Mouse (Mus musculus) brown adipose tissue, adult 24 weeks (tissue): Measurements from ENCODE around the gene D430041D05Rik. TPM values are rescaled to one million over a fixed set of nuclear protein-coding genes. Genes with fewer than 3 reads are reported as not detected.
A peak's percentile ranks its signal among the peaks of the same experiment; 100 is the strongest.
"Not testable (repeated sequence)": the region's sequence is repeated elsewhere in the genome, so short reads cannot be mapped to it uniquely, and the experiment has no call there.

Experiments
- H3K27ac ChIP-seq: fragments of 200-500 bp; replicated peaks from 2 replicates; pipeline ENCODE4 v1.5.1; 2012; ENCODE audit warnings: low read depth, mild to moderate bottlenecking, low read length
- H3K4me1 ChIP-seq: fragments of 200-500 bp; 2 replicates; pipeline ENCODE4 v1.6.1; 2012; ENCODE audit warnings: low read length, mixed read lengths; ENCODE audit not compliant: control insufficient read depth, insufficient read depth, insufficient read length
- H3K4me3 ChIP-seq: fragments of 200-500 bp; 2 replicates; pipeline ENCODE4 v1.5.1; 2012; ENCODE audit warnings: low read depth, mild to moderate bottlenecking, low read length, moderate library complexity; ENCODE audit not compliant: insufficient read depth
- polyA plus RNA-seq: library from polyadenylated mRNA; stranded (reverse); fragments of >200 nt; gene quantifications from 2 replicates; pipeline ENCODE4 v1.2.4, GENCODE M21; 2012; ENCODE audit not compliant: missing spikeins, insufficient read depth, insufficient read length

D430041D05Rik gene
- polyA plus RNA-seq, 1 experiment, result 0.12 TPM

DNA sequence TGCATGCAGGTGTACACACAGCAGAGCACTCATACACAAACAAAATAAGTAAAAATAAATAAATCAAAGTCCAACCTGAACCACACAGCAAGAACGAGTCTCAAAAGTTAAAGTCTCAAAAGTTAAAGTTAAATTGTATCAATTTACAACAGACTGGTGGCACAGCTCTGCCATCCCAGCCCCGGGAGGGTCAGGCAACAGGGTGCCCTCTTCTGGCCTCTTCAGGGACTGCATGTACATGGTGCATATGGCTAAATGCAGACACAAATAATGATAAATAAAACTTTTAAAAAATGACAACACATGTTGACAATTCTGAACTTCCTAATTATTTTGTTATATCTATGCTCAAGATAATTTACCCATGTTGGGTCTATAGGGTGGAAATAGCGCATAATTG lies 279.8 kb downstream of the D430041D05Rik start:
- Histone ChIP-seq H3K4me3 (no peak overlapping the region), H3K4me1 (no peaks in the 10 kb centered on the region), H3K27ac (no peak overlapping the region)

DNA sequence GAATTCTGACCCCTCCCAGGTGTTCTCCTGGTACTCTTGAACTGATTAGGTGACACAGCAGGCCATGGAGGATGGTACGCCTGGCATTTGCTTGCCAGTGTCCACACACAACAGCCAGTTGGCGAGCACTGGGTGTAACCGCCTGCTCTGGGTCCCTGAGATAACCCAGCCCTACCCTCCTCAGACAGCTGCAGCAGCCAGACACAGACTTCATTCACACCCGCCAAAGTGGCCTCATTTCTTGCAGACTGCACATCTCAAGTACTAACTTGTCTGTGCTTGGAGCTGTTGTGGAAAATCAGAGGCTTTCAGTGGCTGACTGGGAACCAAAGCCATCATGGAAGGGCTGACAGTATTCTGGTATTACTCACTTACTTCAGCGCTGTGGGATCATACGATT lies 280.6 kb downstream of the D430041D05Rik start:
- Histone ChIP-seq H3K4me3 (peak overlapping the region; percentile 36; the same call in 1 of the 2 replicates), H3K4me1 (no peaks in the 10 kb centered on the region), H3K27ac (peak overlapping the region; percentile 90)

DNA sequence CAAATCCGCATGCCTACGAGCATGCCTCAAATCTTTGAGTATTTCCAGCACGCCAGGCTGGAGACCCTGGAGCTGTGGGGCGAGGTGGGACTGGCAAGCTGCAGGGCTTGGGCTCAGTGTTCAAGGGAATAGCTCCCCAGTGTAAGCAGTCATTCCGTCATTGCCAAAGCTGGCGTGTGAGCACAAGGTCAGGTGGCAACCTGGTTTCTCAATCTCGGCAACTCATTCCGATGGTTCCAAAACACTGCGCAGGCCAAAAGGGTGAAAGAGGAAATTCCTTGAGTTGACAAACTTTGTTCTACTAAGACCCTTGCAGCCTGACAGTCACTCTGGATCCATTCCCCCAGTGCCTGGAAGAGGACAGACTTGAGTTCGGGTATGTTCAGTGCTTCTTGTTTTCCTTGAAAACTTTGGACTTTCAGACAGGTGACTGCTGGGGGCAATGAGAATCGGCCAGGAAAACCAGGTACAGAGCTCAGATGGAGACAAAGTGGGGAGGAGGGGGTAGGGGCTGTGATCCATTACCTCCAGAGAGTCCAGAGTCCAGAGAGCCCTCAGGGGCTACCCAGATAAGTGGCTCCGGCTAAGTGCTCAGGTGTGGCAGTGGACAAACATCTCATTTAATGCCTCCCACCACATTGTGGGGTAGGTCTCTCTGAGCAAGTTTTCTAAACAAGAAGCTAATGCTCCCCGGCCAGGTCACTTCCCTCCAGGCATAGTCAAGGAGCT lies 281.8 kb downstream of the D430041D05Rik start:
- H3K27ac ChIP-seq, result peak overlapping the region; percentile 90

DNA sequence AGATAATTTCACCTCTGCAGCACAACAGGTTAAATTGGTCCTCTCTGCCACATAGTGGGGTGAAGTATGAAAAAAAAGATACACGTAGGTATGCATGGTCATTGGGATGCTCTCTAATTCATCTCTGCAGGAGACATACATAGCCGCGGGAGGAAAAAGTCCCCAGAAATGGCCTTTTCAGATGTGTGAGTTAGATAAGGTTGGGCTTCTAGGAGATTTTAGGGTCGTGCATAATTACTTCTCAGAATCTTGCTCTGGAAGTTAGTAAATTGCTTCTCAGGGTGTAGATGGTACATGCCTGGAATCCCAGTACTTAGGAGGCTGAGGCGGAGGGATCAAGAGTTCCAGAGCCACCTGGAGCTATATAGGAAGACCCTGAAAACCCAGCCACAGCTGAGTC lies 286.7 kb downstream of the D430041D05Rik start:
- Histone ChIP-seq H3K4me3 (no peak overlapping the region), H3K4me1 (peaks cover 11% of the 10 kb centered on the region), H3K27ac (no peak overlapping the region)

More for the DNA sequence above, 281.8 kb downstream of the D430041D05Rik start:
- Histone ChIP-seq H3K4me3 (peak overlapping the region; percentile 36), H3K4me1 (no peaks in the 10 kb centered on the region; the same call in 1 of the 2 replicates)

DNA sequence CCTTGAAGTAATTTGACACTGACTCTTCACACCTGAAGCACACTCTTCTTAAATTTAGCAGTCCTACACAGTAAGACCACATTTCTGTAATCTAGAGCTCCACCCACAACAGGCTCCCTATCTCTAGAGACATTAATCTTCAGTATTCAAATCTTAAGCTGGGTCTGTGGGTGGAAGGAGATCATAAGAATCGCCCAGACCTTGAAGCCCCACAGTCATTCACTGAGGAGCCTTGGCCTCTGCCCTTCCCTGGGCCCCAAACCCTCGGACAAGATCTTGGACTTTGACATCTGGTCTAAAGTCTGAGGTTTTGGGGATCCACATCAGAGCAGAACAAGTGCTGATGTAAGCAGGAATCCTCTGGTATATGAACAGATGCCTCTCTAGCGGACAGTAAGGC lies 287.3 kb downstream of the D430041D05Rik start:
- peak overlapping the region; percentile 69; the same call in 1 of the 2 replicates for H3K4me3 ChIP-seq
- H3K4me1 ChIP-seq, result peaks cover 11% of the 10 kb centered on the region
- peak overlapping the region; percentile 88 for H3K27ac ChIP-seq

DNA sequence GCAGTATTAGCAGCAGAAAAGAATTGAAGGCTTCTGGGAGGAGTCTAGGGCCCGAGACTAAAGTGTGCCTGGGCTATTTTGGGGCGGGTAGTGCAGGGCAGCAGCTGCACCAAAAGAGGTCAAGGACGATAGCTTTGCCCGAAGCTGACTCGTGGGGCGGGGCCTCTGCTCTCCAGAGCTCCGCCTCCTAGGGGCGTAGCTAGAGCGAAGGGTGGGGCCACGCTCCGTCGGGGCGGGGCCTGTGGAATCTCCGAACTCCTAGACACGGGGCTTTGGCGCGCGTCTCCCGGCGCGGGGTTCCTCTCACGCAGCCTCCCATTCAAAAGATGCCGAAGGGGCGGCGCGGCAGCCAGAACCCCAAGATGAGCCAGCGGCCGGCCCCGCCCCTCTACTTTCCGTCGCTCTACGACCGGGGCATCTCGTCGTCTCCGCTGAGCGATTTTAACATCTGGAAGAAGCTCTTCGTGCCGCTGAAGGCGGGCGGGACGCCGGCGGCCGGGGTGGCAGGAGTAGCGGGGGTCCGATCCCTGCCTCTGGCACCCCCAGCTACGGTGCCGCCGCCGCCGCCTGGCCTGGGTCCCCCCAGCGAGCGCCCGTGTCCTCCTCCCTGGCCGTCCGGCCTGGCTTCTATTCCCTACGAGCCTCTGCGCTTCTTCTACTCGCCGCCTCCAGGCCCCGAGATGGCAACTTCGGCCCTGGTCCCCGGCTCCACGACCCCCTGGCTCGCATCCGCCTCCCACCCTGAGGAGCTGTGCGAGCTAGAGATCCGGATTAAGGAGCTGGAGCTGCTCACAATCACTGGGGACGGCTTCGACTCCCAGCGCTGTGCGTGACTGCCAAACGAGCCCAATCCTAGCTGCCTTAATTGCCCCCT lies 288.1 kb downstream of the D430041D05Rik start, which contains the start of gene A930018P22Rik:
Gene A930018P22Rik, plus strand, starts transcription at position 265 of the 874 bp plus-strand sequence.
- peak within 1 kb of the TSS; percentile 94 for H3K27ac ChIP-seq
- peak within 1 kb of the TSS; percentile 69 for H3K4me3 ChIP-seq
- peaks cover 11% of the 10 kb centered on the region for H3K4me1 ChIP-seq

DNA sequence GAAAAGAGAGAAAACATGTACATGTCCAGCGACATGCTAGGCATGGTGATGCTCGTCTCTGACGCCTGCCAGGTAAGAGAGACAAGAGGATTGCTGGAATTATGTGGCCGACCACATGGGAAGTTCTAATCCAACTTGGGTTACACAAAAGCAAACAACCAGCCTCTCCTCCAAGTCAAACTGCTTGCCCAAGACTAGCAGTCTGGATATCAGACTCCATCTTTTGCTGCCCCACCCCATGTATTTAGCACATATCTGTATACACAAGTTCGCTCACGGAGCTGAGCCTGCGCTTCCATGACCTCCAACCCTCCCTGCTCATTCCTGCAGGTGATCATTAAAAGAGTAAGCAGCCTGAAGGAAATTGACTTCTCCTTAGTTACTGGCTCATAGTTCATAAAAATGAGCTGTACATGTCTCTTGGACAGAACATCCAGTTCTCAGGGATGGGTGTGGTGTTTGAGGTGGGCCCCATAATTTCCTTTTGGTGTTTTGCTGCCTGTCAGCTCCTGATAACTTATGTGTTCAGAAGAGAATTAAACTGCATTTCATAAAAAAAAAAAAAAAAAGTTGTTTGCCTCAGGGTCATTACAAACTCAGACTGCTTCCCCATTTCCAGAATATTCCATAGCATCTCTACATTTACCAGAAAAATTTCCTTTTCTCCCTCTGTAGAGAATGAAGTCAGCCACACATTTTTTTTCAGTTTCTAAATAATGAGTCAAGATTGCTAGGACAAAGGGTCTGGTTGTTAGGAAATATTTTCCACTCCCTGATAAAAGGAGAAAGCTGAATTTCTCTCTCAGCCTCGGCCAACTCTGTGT lies 288.9 kb downstream of the D430041D05Rik start:
- Histone ChIP-seq H3K27ac (peak overlapping the region; percentile 94), H3K4me3 (peak overlapping the region; percentile 69), H3K4me1 (peaks cover 11% of the 10 kb centered on the region)

DNA sequence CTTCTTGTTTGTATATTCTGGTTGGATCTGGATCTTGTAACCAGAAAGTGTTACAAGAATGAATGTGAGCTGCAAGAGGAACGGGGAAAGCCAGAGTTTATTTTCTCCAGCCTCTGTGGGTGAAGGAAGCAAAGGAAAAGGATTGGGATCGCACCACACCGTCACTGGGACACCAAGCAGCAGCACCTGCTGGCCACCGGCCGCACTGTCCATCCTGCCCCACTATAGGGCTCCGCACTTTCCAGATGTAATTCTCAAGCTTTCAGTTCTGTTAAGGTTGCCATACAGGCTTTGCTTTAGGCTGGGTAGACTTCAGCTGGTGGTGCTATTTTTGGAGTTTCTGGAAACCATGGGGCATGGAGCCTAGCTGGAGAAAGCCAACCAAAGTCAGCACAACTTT lies 290.5 kb downstream of the D430041D05Rik start:
- Histone ChIP-seq H3K27ac (peak overlapping the region; percentile 46), H3K4me1 (peaks cover 11% of the 10 kb centered on the region), H3K4me3 (no peak overlapping the region)

DNA sequence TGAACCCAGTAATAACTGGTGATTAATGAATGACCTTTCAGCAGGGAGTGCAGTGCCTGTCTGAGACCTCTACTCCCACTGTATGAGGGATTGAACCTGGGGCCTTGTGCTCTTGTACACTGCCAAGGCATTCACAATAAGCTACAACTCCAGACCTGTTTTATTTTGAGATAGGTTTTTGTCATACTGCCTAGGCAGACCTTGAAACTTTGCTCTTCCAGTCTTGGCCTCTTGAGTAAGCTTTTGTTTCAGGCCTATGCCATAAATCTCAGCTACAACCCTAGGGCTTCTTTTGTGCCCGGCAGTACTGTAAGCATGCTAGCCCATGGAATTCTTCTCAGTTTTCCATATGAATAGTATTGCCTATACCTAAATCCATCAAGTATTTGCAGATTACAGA lies 291.7 kb downstream of the D430041D05Rik start:
- Histone ChIP-seq H3K27ac (0 out of 2 replicates have a peak overlapping the region, but pooled peaks have one; percentile 29), H3K4me3 (no peak overlapping the region), H3K4me1 (peaks cover 11% of the 10 kb centered on the region)

DNA sequence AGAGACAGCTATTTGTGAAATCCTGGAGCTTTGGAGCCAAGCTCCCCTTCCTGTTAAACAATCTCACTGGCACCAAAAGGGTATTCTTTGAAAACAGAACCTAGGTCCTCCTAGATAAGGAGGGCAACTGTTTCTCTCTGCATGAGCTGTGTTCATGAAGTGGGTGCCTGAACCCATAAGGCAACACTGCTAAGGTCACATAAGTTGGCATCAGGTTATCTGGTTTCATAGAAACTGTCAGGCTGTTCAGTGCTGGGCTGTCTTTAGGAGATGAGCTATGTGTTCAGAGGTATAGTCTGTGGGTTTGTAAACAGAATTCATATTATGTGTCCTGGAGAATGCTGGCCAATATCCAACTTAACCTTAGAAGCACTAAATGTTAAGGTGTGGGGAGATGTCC lies 293.6 kb downstream of the D430041D05Rik start:
- not testable (repeated sequence) for H3K4me3 ChIP-seq, H3K27ac ChIP-seq
- peaks cover 11% of the 10 kb centered on the region for H3K4me1 ChIP-seq

DNA sequence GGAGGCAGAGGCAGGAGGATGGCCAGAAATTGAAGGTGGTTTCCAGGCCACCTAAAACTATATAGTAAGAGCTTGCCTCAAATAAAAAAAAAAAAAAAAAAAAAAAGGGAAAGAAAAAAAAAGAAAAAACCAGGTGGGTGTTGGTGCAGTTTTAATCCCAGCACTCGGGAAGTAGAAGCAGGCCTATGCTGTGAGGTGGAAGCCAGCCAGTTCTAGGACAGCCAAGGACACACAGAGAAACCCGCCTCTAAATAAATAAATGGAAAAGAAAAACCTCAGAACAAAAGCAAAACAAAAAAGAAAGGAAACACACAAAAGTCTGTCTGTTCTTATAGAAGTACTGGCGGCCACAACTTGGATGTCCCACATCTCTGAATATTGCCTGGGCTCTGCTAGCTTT lies 295.9 kb downstream of the D430041D05Rik start:
- H3K4me3 ChIP-seq, result no peak overlapping the region
- H3K27ac ChIP-seq, result no peak overlapping the region

DNA sequence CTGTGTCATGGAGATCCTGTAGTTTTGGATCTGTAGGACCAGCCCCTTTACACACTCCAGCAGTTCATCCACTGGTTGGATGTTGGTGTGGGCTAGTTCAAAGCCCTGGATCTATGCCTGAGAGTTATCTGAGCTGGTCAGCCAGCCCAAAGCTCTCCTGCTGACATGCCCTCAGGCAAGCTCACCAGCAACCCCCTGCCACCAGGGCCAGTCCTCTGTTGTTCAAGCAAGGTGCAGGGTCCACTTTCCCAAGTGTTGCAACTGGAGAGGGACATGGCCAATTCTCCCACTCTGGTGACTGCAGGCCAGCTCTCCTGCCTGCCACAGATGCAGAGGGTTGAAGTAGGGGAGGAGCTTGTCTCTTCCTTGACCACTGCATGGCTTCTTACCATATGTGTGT lies 297.2 kb downstream of the D430041D05Rik start:
- not testable (repeated sequence) for H3K4me3 ChIP-seq, H3K27ac ChIP-seq, H3K4me1 ChIP-seq

More for the DNA sequence above, 295.9 kb downstream of the D430041D05Rik start:
- peaks cover 3% of the 10 kb centered on the region; the same call in 1 of the 2 replicates for H3K4me1 ChIP-seq

DNA sequence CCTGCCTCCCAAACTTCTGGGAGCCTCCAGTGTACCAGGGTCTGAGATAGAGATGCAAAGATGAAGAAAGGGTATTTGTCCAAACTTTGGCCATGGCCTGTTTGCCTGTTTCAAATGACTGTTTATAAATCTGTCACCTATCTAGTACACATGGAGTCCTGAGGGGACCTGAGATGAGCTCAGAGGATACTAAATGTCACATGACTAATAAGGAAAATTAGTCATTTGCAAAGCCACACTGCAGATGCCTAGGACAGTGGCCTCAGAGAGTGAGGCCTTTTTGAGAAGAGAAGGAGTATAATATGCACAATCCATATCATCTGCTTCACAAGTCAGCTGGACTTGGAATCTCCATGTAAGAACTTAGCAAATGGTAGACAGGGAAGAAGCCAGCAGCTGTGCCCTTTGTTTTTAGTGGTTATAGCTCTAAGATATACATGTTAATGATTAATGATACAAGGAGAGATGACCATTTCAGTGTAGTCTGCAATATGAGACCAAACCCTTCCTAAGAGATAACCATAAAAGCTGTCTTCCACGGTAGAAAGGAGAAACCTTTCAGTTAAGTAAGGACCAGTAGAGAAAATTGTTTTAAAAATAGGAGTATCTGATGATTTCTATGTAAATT lies 299.5 kb downstream of the D430041D05Rik start:
- not testable (repeated sequence) for H3K4me3 ChIP-seq, H3K4me1 ChIP-seq, H3K27ac ChIP-seq

DNA sequence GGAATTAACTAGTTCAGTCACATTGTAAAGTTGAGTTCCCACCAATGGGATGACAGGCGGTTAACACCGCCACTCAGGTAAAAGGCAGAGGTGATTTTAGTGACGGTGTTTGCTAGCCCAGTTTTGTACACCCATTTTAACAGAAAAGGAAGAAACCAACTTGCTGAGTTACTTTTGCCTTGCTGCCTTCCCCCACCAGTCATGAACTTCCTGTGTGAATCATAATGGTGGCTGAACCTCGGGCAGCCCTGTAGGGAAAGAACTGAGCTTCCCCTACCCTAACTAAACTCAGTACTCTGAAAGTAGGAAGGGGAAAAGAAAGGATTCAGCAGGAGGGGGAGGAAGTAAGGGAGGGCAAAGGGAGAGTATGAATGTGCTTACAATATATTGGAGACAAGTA lies 300.8 kb downstream of the D430041D05Rik start:
- H3K27ac ChIP-seq, result peak overlapping the region; percentile 7; the same call in 1 of the 2 replicates
- H3K4me3 ChIP-seq, result no peak overlapping the region
- H3K4me1 ChIP-seq, result peaks cover 6% of the 10 kb centered on the region; the same call in 1 of the 2 replicates
